Mouse (Mus musculus) effector memory CD4-positive, alpha-beta T cell, adult 7 months (primary cell): ENCODE data around the gene D8Ertd738e. TPM values are rescaled to one million over a fixed set of nuclear protein-coding genes. Genes with fewer than 3 reads are reported as not detected.

Experiments used
- polyA plus RNA-seq: library from polyadenylated mRNA; unstranded; fragments of 100-300 nt; shearing (Covaris generic); gene quantifications from one replicate; pipeline ENCODE4 v1.2.1, GENCODE M21; 2017

Gene D8Ertd738e
- 481 TPM for polyA plus RNA-seq

DNA sequence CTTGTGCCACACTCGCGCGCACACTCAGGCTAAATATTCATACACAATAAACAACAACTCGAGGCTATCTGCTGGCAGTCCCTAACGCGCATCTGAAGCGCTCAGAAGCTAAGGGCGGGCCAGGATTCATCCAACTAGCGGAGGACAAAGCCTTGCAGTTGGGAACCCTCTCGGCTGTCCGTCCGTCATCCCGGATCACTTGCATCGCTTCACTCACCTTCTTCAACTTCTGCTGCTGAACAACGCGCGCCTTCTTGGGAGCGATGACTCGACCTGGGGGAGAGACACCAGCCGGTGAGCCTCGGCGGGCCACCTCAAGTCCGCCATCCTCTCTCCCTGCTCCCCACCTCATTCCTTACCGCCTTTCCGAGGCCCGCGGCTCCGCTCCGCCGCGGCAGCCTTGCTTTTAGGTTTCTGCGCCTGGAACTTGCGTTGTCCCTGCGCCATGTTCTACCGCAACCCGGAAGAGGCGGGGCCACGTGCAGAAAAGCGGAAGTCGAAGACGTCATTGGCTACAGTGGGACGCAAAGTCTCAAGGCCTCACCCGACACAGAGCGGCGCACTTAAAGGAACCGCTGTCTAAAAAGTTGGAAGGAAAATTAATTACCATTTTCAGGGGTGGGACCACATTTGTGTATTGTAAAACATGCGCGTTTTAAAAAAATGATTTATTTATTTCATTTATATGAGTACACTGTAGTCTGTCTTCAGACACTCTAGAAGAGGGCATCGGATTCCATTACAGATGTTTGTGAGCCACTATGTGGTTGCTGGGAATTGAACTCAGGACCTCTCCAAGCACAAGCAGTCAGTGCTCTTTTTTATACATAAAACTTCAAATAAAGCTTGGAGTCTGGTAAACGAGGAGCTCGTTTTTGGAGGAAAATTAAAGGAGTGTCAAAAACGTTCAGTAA lies at the start of gene D8Ertd738e:
D8Ertd738e (minus strand) TSS at position 463 of the 914 bp plus-strand sequence.

DNA sequence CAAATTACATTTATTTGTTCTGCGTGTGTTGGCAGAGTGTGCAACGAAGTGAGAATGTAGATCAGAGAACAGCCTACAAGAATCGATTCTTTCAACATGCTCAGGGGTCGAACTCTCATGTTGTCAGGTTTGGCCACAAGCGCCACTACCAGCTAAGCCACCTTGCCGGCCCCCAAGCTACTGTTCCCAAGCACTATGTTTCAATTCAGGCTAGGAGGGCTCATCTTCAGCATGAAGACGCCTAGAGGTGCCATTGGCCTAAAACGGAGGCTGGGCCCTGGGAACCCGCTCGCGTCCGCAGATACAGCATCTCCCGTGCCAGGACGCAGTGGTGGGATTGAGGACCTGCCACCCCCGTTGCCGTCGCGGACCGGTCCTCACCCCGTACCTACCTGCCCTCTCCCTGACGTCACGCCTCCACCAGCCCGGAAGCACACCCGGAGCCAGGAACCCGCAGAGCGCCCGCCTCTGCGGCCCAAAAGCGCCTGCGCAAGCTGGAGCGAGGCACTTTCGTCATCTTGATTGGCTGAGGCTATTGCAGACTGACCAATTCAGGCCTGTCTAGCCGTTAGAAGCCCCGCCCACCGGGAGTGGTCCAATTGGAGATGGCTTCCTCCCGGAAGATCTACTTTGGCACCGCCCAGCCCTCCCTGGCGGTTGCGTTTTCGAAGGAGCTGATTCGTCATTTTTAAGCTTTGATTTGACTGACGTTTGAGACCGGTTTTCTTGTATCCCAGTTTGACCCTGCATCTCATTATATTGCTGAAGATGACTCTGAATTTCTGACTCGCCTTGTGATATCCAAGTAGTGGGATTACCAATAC lies 20.6 kb upstream of the D8Ertd738e start, which contains the start of gene Ccdc130:
Ccdc130 (minus strand) TSS at position 431 of the 824 bp plus-strand sequence.

DNA sequence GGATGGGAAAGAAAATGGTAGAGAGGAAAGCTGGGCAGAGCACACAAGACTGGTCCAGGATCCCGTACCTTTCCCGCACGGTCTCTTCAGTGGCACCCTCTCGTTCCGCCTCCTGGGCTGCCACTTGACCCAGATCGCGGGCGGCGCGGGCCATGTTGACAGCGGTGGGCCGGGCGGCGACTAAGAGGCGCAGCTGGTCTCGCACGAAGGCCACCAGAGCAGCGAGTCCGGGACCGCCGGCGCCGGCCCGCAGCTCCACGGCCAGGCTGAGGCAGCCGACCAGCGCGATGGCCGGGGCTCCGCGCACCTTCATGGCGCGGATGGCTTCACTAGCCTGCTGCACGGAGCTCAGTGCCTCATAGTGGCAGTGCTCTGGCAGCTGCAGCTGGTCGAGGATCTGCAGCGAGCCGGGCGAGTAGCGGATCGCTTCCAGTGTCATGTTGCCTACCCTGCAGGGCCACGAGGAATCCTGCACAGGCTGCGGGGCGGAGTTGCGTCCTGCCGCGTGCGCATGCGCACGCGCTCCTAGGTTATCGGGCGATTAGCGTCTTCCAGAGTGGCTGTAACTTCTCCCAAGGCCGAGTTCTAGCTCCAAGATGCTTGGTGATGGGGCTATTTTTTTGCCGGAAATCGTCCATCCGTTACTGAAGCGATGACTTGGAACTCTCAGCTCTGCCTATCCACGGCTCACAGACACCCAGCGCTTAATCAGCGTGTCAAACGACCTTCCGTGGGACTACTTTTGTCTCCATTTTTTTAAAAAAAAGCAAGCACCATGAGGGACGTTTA lies 7.5 kb upstream of the D8Ertd738e start, which contains the start of gene Mri1:
Mri1 (minus strand) TSS at position 505 of the 789 bp plus-strand sequence.

GRCm38 (mm10) chr8:84236998-84237473 lies 12.5 kb downstream of the D8Ertd738e start, which contains the start of gene Zswim4:
Gene Zswim4 (minus strand): TSS chr8:84237055.

Other genes with a start within 250 kb of the D8Ertd738e start
- not detected for gene 1700067K01Rik, start 248.2 kb downstream of the D8Ertd738e start, polyA plus RNA-seq
- 3.5 TPM for gene 2210011C24Rik, start 237.5 kb downstream of the D8Ertd738e start, polyA plus RNA-seq
- 4.0 TPM for gene Palm3, start 228.2 kb downstream of the D8Ertd738e start, polyA plus RNA-seq
- gene Il27ra, start 207.1 kb downstream of the D8Ertd738e start, polyA plus RNA-seq = 213 TPM
- 0.63 TPM for gene Rln3, start 204.7 kb downstream of the D8Ertd738e start, polyA plus RNA-seq
- gene Gm10643, start 184.6 kb downstream of the D8Ertd738e start, polyA plus RNA-seq = 2.2 TPM
- 26.0 TPM for gene Rfx1, start 182.9 kb downstream of the D8Ertd738e start, polyA plus RNA-seq
- gene Dcaf15, start 145.0 kb downstream of the D8Ertd738e start, polyA plus RNA-seq = 29.9 TPM
- gene Podnl1, start 123.7 kb downstream of the D8Ertd738e start, polyA plus RNA-seq = 43.1 TPM
- 38.6 TPM for gene Cc2d1a, start 101.8 kb downstream of the D8Ertd738e start, polyA plus RNA-seq
- gene 4930432K21Rik, start 101.7 kb downstream of the D8Ertd738e start, polyA plus RNA-seq = 0.43 TPM
- not detected for gene Nanos3, start 64.5 kb downstream of the D8Ertd738e start, polyA plus RNA-seq
- 49.0 TPM for gene Zswim4, start 12.7 kb downstream of the D8Ertd738e start, polyA plus RNA-seq
- 138 TPM for gene Mri1, start 7.6 kb upstream of the D8Ertd738e start, polyA plus RNA-seq
- 22.5 TPM for gene Ccdc130, start 20.7 kb upstream of the D8Ertd738e start, polyA plus RNA-seq
- 4.2 TPM for gene Cacna1a, start 138.7 kb upstream of the D8Ertd738e start, polyA plus RNA-seq